Mouse (Mus musculus): ENCODE data around the gene Vps54. TPM values are rescaled to one million over a fixed set of nuclear protein-coding genes. Genes with fewer than 3 reads are reported as not detected.

Vps54 gene
- polyA plus RNA-seq, 1 experiment from 2014 or later: 7.0 TPM

GRCm38 (mm10) chr11:21309516-21309915 is 70.4 kb downstream of the Vps54 start:
- Histone ChIP-seq H3K4me2 (no peak overlapping the region), H3K4me3 (no peak overlapping the region), H3K9ac (no peak overlapping the region), H3K27ac (replicated peaks) (no peak overlapping the region), H3K27me3 (replicated peaks) (no peaks in the 10 kb centered on the region), H3K36me3 (peaks cover 67% of the 10 kb centered on the region), H3K9me3 (no peaks in the 10 kb centered on the region), H3K4me1 (peaks cover 7% of the 10 kb centered on the region)
- ATAC-seq (ENCODE audit: extremely low read depth, insufficient number of reproducible peaks, low FRiP score, low TSS enrichment): no peak
- 52% methylated on average over 6 of the region's 6 CpGs for WGBS

GRCm38 (mm10) chr11:21313922-21314657 is 75.0 kb downstream of the Vps54 start:
- Histone ChIP-seq H3K4me1 (no peaks in the 10 kb centered on the region; the same call in 1 of the 2 replicates), H3K27me3 (replicated peaks) (no peaks in the 10 kb centered on the region), H3K9me3 (no peaks in the 10 kb centered on the region), H3K27ac (replicated peaks) (no peak overlapping the region), H3K4me3 (no peak overlapping the region), H3K36me3 (peaks cover 74% of the 10 kb centered on the region), H3K4me2 (no peak overlapping the region), H3K9ac (no peak overlapping the region)
- ATAC-seq (ENCODE audit: extremely low read depth, insufficient number of reproducible peaks, low FRiP score, low TSS enrichment): no peak
- 71% methylated on average over 9 of the region's 9 CpGs for WGBS

- H3K9me3 ChIP-seq: no peaks in the 10 kb centered on the region
- H3K4me1 ChIP-seq: peaks cover 10% of the 10 kb centered on the region
- H3K27me3 ChIP-seq (replicated peaks): no peaks in the 10 kb centered on the region
- H3K4me2 ChIP-seq: no peak overlapping the region
- peaks cover 77% of the 10 kb centered on the region for H3K36me3 ChIP-seq
- H3K9ac ChIP-seq: no peak overlapping the region
- no peak overlapping the region for H3K27ac ChIP-seq (replicated peaks)
- ATAC-seq (ENCODE audit: extremely low read depth, insufficient number of reproducible peaks, low FRiP score, low TSS enrichment): no peak
- H3K4me3 ChIP-seq: no peak overlapping the region
- WGBS: 48% methylated on average over 3 of the region's 3 CpGs
Measured at GRCm38 (mm10) chr11:21321577-21321976, 82.5 kb downstream of the Vps54 start.

- no peaks in the 10 kb centered on the region for H3K9me3 ChIP-seq
- H3K36me3 ChIP-seq: peaks cover 79% of the 10 kb centered on the region
- no peak overlapping the region for H3K4me2 ChIP-seq
- no peak overlapping the region for H3K27ac ChIP-seq (replicated peaks)
- H3K4me1 ChIP-seq: peaks cover 10% of the 10 kb centered on the region
- no peaks in the 10 kb centered on the region for H3K27me3 ChIP-seq (replicated peaks)
- 66% methylated on average over 3 of the region's 3 CpGs for WGBS
- no peak overlapping the region for H3K9ac ChIP-seq
- no peak for ATAC-seq (ENCODE audit: extremely low read depth, insufficient number of reproducible peaks, low FRiP score, low TSS enrichment)
- H3K4me3 ChIP-seq: no peak overlapping the region
Measured at GRCm38 (mm10) chr11:21322349-21322748, 83.3 kb downstream of the Vps54 start.

GRCm38 (mm10) chr11:21325781-21326180 is 86.7 kb downstream of the Vps54 start:
- no peak overlapping the region for H3K4me3 ChIP-seq
- no peaks in the 10 kb centered on the region for H3K9me3 ChIP-seq
- ATAC-seq (ENCODE audit: extremely low read depth, insufficient number of reproducible peaks, low FRiP score, low TSS enrichment): no peak
- no peak overlapping the region for H3K27ac ChIP-seq (replicated peaks)
- peaks cover 7% of the 10 kb centered on the region for H3K4me1 ChIP-seq
- H3K4me2 ChIP-seq: no peak overlapping the region
- H3K36me3 ChIP-seq: peaks cover 88% of the 10 kb centered on the region
- no peaks in the 10 kb centered on the region for H3K27me3 ChIP-seq (replicated peaks)
- 91% methylated on average over 5 of the region's 5 CpGs for WGBS
- H3K9ac ChIP-seq: no peak overlapping the region

GRCm38 (mm10) chr11:21326770-21327169 is 87.7 kb downstream of the Vps54 start:
- peaks cover 88% of the 10 kb centered on the region for H3K36me3 ChIP-seq
- 56% methylated on average over 2 of the region's 2 CpGs for WGBS

GRCm38 (mm10) chr11:21327486-21327885 is 88.4 kb downstream of the Vps54 start:
- 83% methylated on average over 5 of the region's 5 CpGs for WGBS
- peaks cover 88% of the 10 kb centered on the region for H3K36me3 ChIP-seq
- ATAC-seq (ENCODE audit: extremely low read depth, insufficient number of reproducible peaks, low FRiP score, low TSS enrichment): no peak
- no peaks in the 10 kb centered on the region for H3K27me3 ChIP-seq (replicated peaks)
- H3K4me2 ChIP-seq: no peak overlapping the region
- no peaks in the 10 kb centered on the region for H3K4me1 ChIP-seq
- H3K9me3 ChIP-seq: no peaks in the 10 kb centered on the region
- no peak overlapping the region for H3K4me3 ChIP-seq
- H3K27ac ChIP-seq (replicated peaks): no peak overlapping the region
- no peak overlapping the region for H3K9ac ChIP-seq

More at GRCm38 (mm10) chr11:21326770-21327169, 87.7 kb downstream of the Vps54 start:
- H3K4me3 ChIP-seq: no peak overlapping the region
- H3K4me2 ChIP-seq: no peak overlapping the region
- no peak for ATAC-seq (ENCODE audit: extremely low read depth, insufficient number of reproducible peaks, low FRiP score, low TSS enrichment)
- H3K27me3 ChIP-seq (replicated peaks): no peaks in the 10 kb centered on the region
- no peaks in the 10 kb centered on the region for H3K4me1 ChIP-seq
- H3K27ac ChIP-seq (replicated peaks): no peak overlapping the region
- H3K9ac ChIP-seq: no peak overlapping the region
- H3K9me3 ChIP-seq: no peaks in the 10 kb centered on the region

- 67% methylated on average over 5 of the region's 5 CpGs for WGBS
- Histone ChIP-seq H3K27ac (replicated peaks) (no peak overlapping the region), H3K36me3 (peaks cover 90% of the 10 kb centered on the region), H3K9ac (no peak overlapping the region), H3K4me1 (no peaks in the 10 kb centered on the region), H3K4me3 (no peak overlapping the region), H3K27me3 (replicated peaks) (no peaks in the 10 kb centered on the region), H3K4me2 (no peak overlapping the region), H3K9me3 (no peaks in the 10 kb centered on the region)
- no peak for ATAC-seq (ENCODE audit: extremely low read depth, insufficient number of reproducible peaks, low FRiP score, low TSS enrichment)
Measured at GRCm38 (mm10) chr11:21328141-21328540, 89.1 kb downstream of the Vps54 start.

- Histone ChIP-seq H3K9ac (no peak overlapping the region), H3K4me1 (peaks cover under 1% of the 10 kb centered on the region; the same call in 1 of the 2 replicates), H3K27ac (replicated peaks) (no peak overlapping the region), H3K27me3 (replicated peaks) (no peaks in the 10 kb centered on the region), H3K4me3 (no peak overlapping the region), H3K36me3 (peaks cover 68% of the 10 kb centered on the region), H3K9me3 (no peaks in the 10 kb centered on the region), H3K4me2 (no peak overlapping the region)
- 91% methylated on average over 5 of the region's 5 CpGs for WGBS
- no peak for ATAC-seq (ENCODE audit: extremely low read depth, insufficient number of reproducible peaks, low FRiP score, low TSS enrichment)
Measured at GRCm38 (mm10) chr11:21332639-21333295, 93.7 kb downstream of the Vps54 start.

GRCm38 (mm10) chr11:21337855-21338254 is 98.8 kb downstream of the Vps54 start:
- Histone ChIP-seq H3K9me3 (no peaks in the 10 kb centered on the region), H3K9ac (no peak overlapping the region), H3K27ac (replicated peaks) (no peak overlapping the region), H3K4me2 (no peak overlapping the region), H3K4me1 (peaks cover 3% of the 10 kb centered on the region; the same call in 1 of the 2 replicates), H3K36me3 (peaks cover 61% of the 10 kb centered on the region), H3K27me3 (replicated peaks) (no peaks in the 10 kb centered on the region), H3K4me3 (no peak overlapping the region)
- no peak for ATAC-seq (ENCODE audit: extremely low read depth, insufficient number of reproducible peaks, low FRiP score, low TSS enrichment)
- WGBS: 76% methylated on average over 1 of the region's 1 CpGs

- ATAC-seq (ENCODE audit: extremely low read depth, insufficient number of reproducible peaks, low FRiP score, low TSS enrichment): no peak
- Histone ChIP-seq H3K4me3 (no peak overlapping the region), H3K27ac (replicated peaks) (no peak overlapping the region), H3K4me2 (no peak overlapping the region), H3K4me1 (peaks cover 3% of the 10 kb centered on the region; the same call in 1 of the 2 replicates), H3K9me3 (no peaks in the 10 kb centered on the region), H3K9ac (no peak overlapping the region), H3K27me3 (replicated peaks) (no peaks in the 10 kb centered on the region), H3K36me3 (peaks cover 61% of the 10 kb centered on the region)
- 86% methylated on average over 4 of the region's 4 CpGs for whole genome bisulfite sequencing
Measured at GRCm38 (mm10) chr11:21339088-21339487, 100.0 kb downstream of the Vps54 start.
